Mouse (Mus musculus) spleen, adult 2 months (tissue): ENCODE results near the gene Slc34a2. TPM values are rescaled to one million over a fixed set of nuclear protein-coding genes. Genes with fewer than 3 reads are reported as not detected.

Experiments
- DNase-seq, 2 experiments: peaks; one replicate each; pipeline versions ENCODE4 v3.0.0 to v3.0.0-alpha.2; 2012 to 2021; ENCODE audit warnings: low spot score in 2 of 2, low read depth in 1 of 2
- H3K27ac ChIP-seq: fragments of 200-500 bp; 2 replicates; pipeline ENCODE4 v1.5.1; 2012; ENCODE audit warnings: low read length, inconsistent platforms; ENCODE audit not compliant: insufficient read depth
- H3K27me3 ChIP-seq: fragments of 200-500 bp; 2 replicates; pipeline ENCODE4 v1.6.1; 2012; ENCODE audit warnings: mild to moderate bottlenecking, moderate library complexity, low read length, inconsistent platforms; ENCODE audit not compliant: control insufficient read depth, insufficient read depth
- H3K36me3 ChIP-seq: fragments of 200-500 bp; 2 replicates; pipeline ENCODE4 v1.6.1; 2012; ENCODE audit warnings: mild to moderate bottlenecking, low read length, inconsistent platforms; ENCODE audit not compliant: control insufficient read depth, insufficient read depth
- H3K4me1 ChIP-seq: fragments of 200-500 bp; 2 replicates; pipeline ENCODE4 v1.6.1; 2011; ENCODE audit warnings: inconsistent platforms; ENCODE audit not compliant: control insufficient read depth, insufficient read depth, insufficient read length
- H3K4me3 ChIP-seq: fragments of 200-500 bp; 2 replicates; pipeline ENCODE4 v1.5.1; 2011; ENCODE audit warnings: mild to moderate bottlenecking, inconsistent platforms; ENCODE audit not compliant: insufficient read depth, insufficient read length; ENCODE audit errors: extremely low read depth
- CTCF ChIP-seq: fragments of 200-500 bp; IDR thresholded peaks from 2 replicates; pipeline ENCODE4 v1.5.1; 2011; ENCODE audit warnings: mild to moderate bottlenecking, inconsistent platforms; ENCODE audit not compliant: insufficient read depth, insufficient read length, insufficient replicate concordance; ENCODE audit errors: extremely low read depth
- POLR2A ChIP-seq: fragments of 200-500 bp; IDR thresholded peaks from 2 replicates; pipeline ENCODE4 v1.6.1; 2011; ENCODE audit warnings: low read depth, low read length, inconsistent platforms
- WGBS: fragments of 180-500 bp; shearing (Covaris S2); methylation state at CpG from one replicate; pipeline ENCODE4 v1.1.7; 2018; 5-methylcytosine and 5-hydroxymethylcytosine counted together
- polyA plus RNA-seq: library from polyadenylated mRNA; depleted of rRNA; stranded (reverse); fragments of >200 nt; gene quantifications from 2 replicates; pipeline ENCODE4 v1.2.3, GENCODE M21; 2012; rRNA removed

Gene Slc34a2
- polyA plus RNA-seq, 1 experiment, result not detected

- WGBS, result 87% methylated on average over 1 of the region's 1 CpGs
- Histone ChIP-seq H3K4me3 (no peak overlapping the region), H3K27ac (no peak overlapping the region), H3K27me3 (no peaks in the 10 kb centered on the region), H3K36me3 (no peaks in the 10 kb centered on the region), H3K4me1 (no peaks in the 10 kb centered on the region)
- no peak for DNase-seq
- TF ChIP-seq CTCF, result no peak
- TF ChIP-seq POLR2A, result no peak
Measured at GRCm38 (mm10) chr5:53108668-53109067, 70.8 kb downstream of the Slc34a2 start.

DNA sequence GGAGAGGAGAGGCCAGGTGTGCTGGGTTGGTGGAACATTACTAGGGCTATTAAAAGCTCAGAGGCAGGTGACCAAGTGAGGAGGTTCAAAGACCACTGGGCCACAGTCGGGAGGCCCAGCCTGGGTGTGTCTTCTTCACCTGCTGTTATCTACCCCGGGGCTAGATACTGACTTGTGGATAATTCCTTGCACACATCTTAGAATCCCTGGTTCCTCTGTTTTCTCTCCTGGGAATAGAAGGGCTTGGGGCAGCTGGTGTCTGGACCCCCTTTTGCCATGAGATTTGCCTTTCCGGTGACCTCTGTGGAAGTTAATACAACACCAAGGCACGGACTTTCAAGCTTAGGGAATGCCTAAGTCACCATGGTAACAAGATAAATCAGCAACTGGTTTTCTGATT lies 72.3 kb downstream of the Slc34a2 start:
- Histone ChIP-seq H3K36me3 (no peaks in the 10 kb centered on the region), H3K27ac (no peak overlapping the region), H3K4me3 (no peak overlapping the region), H3K27me3 (no peaks in the 10 kb centered on the region), H3K4me1 (no peaks in the 10 kb centered on the region)
- 86% methylated on average over 4 of the region's 4 CpGs for WGBS
- no peak for DNase-seq
- TF ChIP-seq POLR2A, result no peak
- no peak for TF ChIP-seq CTCF

DNA sequence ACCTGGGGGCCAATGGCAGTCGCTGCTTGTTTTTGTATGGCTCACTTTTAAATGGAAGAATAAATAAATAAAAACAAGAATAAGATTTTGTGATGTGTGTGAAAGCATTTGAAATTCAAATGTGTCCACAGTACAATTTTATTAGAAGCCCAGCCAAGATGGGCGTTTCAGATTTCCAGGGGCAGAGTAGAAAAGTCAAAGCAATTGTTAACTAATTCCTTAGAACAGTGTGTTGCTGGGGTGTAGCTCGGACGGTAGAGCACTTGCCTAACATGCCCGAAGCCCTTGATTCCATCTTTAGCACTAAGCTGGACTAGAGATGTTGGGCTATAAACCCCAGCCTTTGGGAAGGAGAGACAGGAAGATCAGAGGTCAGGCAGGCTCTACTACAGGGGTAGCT lies 73.2 kb downstream of the Slc34a2 start:
- H3K27ac ChIP-seq, result no peak overlapping the region
- H3K4me1 ChIP-seq, result no peaks in the 10 kb centered on the region
- no peaks in the 10 kb centered on the region for H3K36me3 ChIP-seq
- TF ChIP-seq CTCF (no peak), POLR2A (no peak)
- no peaks in the 10 kb centered on the region for H3K27me3 ChIP-seq
- 87% methylated on average over 5 of the region's 5 CpGs for WGBS
- no peak for DNase-seq
- H3K4me3 ChIP-seq, result no peak overlapping the region

DNA sequence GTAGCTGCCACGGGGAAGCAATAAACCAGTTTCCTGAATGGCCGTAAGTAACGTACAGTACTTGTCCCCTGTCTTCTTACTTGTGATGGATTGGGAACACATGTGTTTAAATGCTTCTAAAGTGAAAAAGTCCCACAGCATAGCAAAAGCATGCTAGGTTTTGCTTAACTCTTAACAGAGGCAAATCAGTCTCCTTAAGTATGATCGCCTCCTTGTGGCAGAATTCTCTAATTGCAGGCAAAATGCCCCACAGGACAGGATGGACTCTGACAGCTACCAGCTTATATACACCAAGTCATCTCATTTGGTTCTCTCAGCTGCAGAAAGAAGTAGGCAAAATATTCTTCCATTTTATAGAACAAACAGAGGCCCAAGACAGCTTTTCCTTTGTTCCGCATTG lies 75.1 kb downstream of the Slc34a2 start:
- H3K27ac ChIP-seq, result no peak overlapping the region
- WGBS, result 94% methylated on average over 5 of the region's 5 CpGs
- no peak overlapping the region for H3K4me3 ChIP-seq
- H3K4me1 ChIP-seq, result no peaks in the 10 kb centered on the region
- DNase-seq, result no peak
- H3K36me3 ChIP-seq, result no peaks in the 10 kb centered on the region
- TF ChIP-seq CTCF (no peak), POLR2A (no peak)
- H3K27me3 ChIP-seq, result no peaks in the 10 kb centered on the region

GRCm38 (mm10) chr5:53114616-53115267 lies 76.9 kb downstream of the Slc34a2 start:
- 78% methylated on average over 12 of the region's 12 CpGs for WGBS
- H3K36me3 ChIP-seq, result no peaks in the 10 kb centered on the region

GRCm38 (mm10) chr5:53118212-53118611 lies 80.3 kb downstream of the Slc34a2 start:
- Histone ChIP-seq H3K27ac (no peak overlapping the region), H3K27me3 (no peaks in the 10 kb centered on the region), H3K36me3 (no peaks in the 10 kb centered on the region), H3K4me3 (no peak overlapping the region), H3K4me1 (no peaks in the 10 kb centered on the region)
- TF ChIP-seq CTCF, result no peak
- no peak for TF ChIP-seq POLR2A
- DNase-seq, result no peak
- WGBS, result 94% methylated on average over 8 of the region's 8 CpGs

More at GRCm38 (mm10) chr5:53114616-53115267, 76.9 kb downstream of the Slc34a2 start:
- Histone ChIP-seq H3K4me3 (no peak overlapping the region), H3K27me3 (no peaks in the 10 kb centered on the region), H3K4me1 (no peaks in the 10 kb centered on the region), H3K27ac (no peak overlapping the region)
- DNase-seq, result no peak
- TF ChIP-seq CTCF, result no peak
- no peak for TF ChIP-seq POLR2A

GRCm38 (mm10) chr5:53119689-53120088 lies 81.8 kb downstream of the Slc34a2 start:
- Histone ChIP-seq H3K27ac (no peak overlapping the region), H3K4me3 (no peak overlapping the region), H3K4me1 (no peaks in the 10 kb centered on the region), H3K27me3 (no peaks in the 10 kb centered on the region), H3K36me3 (no peaks in the 10 kb centered on the region)
- TF ChIP-seq CTCF (no peak), POLR2A (no peak)
- WGBS, result 78% methylated on average over 3 of the region's 3 CpGs
- DNase-seq, result no peak

Other genes starting within 250 kb of the Slc34a2 start
- gene Anapc4, start 204.1 kb upstream of the Slc34a2 start, polyA plus RNA-seq, result 7.5 and 9.4 TPM in 2 replicates
- 0.67 and 0.89 TPM in 2 replicates for gene Sel1l3, start 175.8 kb downstream of the Slc34a2 start, polyA plus RNA-seq
- gene Smim20, start 229.0 kb downstream of the Slc34a2 start, polyA plus RNA-seq, result 23.9 and 28.6 TPM in 2 replicates